Mouse (Mus musculus) testis, adult 2 months (tissue): ENCODE results near the gene Mrgprh.

ENCODE experiments used
- CTCF ChIP-seq: fragments of 200-500 bp; IDR thresholded peaks from 2 replicates; pipeline ENCODE4 v1.5.1; 2012; ENCODE audit warnings: low read depth, mild to moderate bottlenecking, inconsistent platforms, low read length, moderate library complexity; ENCODE audit not compliant: control insufficient read depth, insufficient read depth, insufficient replicate concordance
- POLR2A ChIP-seq: fragments of 200-500 bp; IDR thresholded peaks from 2 replicates; pipeline ENCODE4 v1.6.1; 2012; ENCODE audit warnings: low read depth, mild to moderate bottlenecking, inconsistent platforms, low read length, moderate library complexity; ENCODE audit not compliant: control insufficient read depth

DNA sequence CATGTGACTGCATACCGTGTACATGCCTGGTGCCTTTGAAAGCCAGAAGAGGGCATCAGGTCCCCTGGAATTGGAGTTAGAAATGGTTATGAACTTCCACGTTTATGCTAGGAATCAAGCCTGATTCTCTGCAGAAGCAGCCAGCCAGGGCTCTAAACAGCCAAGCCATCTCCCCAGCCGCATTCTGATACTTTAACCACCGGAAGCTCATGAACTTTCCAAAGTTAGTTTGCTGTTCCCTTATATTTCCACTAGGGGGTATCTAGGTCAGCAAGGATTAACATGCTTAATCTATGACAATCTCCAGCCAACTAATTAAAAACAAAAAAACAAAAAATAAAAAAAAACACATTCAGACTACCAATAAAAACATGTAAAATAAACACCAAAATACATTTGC lies 17.8 kb upstream of the Mrgprh start:
- no peak for TF ChIP-seq CTCF
- no peak for TF ChIP-seq POLR2A
